Mouse (Mus musculus) left cerebral cortex, postnatal 25 days (tissue): Measurements from ENCODE around the gene Iqgap3. TPM values are rescaled to one million over a fixed set of nuclear protein-coding genes. Genes with fewer than 3 reads are reported as not detected.

ENCODE experiments used
- DNase-seq, 2 experiments: peaks; one replicate each; pipeline ENCODE4 v3.0.0; 2022; ENCODE audit warnings: low spot score in 2 of 2, mixed read lengths in 1 of 2
- intact Hi-C: fragments of 180-260 bp; cut with DNase I; formaldehyde crosslinking; loops from one replicate; pipeline ENCODE4 v1.15.1; 2025
- total RNA-seq, 2 experiments: library from RNA; stranded (reverse); gene quantifications; 2 replicates each; pipeline ENCODE4 v1.2.3; 2021

Iqgap3 gene
- total RNA-seq, 2 experiments from 2014 or later: 0.21 to 0.44 TPM

DNA sequence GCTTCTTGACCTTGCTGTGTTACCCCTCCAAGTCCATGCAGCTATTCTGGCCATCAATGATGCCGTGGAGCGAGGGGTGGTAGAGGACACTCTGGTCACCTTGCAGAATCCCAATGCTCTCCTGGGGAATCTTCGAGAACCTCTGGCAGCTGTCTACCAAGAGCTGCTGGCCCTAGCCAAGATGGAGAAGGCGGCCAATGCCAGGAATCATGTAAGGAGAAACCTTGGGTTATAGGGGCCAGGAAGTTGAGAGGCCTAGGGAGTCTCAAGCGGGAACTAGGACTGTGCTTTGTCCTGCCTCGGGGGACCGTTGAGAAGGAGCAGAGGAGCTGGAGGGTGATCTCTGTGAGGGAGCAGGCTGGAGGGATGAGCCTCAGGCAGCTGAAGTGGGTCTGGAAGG is 8.3 kb downstream of the Iqgap3 start:
- intact Hi-C loops: no loop called here
- DNase-seq: no peak

- no peak for DNase-seq
- intact Hi-C loops: no loop called here
These were observed 8.8 kb downstream of the Iqgap3 start for GRCm38 (mm10) chr3:88090616-88091015.

GRCm38 (mm10) chr3:88094126-88094525 is 12.4 kb downstream of the Iqgap3 start:
- no peak for DNase-seq
- intact Hi-C loops: no loop called here

DNA sequence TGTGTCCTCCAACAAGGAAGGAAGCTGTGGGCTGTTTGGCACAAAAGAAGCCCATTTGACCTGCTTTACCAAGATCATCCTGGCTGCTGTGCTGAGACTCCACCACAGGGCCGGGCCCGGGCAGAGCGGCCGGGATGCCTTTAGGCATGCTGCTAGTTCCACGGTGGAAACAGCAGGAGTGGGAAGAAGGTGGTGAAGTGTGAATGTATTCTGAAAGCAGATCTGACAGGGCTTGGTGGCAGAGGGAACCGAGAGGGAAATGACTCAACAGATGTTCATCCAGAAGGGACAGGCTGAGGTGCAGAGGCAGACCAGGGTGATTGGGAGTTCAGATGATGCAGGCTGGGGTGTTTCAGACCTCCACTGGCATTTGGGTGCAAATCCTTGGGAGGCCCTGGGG is 15.9 kb downstream of the Iqgap3 start:
- DNase-seq: peak in 1 of 2 experiments; percentile 35
- intact Hi-C loops: no loop called here

DNA sequence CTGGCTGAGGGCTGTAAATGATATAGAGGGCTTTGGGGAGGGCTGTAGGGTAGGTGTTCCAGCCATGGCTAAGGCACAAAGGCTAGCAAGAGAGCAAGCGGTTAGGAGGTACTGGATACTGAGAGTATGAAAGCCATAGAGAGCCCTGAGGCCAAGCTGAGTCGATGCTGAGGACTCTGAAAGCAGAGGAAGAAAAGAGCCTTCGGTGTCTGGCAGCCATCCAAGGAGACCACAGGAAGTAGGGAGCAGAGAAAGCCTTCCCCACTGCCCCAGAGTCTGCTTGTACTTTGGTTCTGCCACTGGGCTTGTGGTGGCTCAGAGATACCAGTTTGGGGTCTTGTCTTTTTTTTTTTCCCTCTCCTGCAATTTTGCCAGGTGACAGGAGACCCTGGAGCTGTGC is 18.5 kb downstream of the Iqgap3 start:
- no peak for DNase-seq
- intact Hi-C loops: no loop called here

GRCm38 (mm10) chr3:88101736-88102135 is 20.0 kb downstream of the Iqgap3 start:
- DNase-seq: no peak
- intact Hi-C loops: no loop called here

DNA sequence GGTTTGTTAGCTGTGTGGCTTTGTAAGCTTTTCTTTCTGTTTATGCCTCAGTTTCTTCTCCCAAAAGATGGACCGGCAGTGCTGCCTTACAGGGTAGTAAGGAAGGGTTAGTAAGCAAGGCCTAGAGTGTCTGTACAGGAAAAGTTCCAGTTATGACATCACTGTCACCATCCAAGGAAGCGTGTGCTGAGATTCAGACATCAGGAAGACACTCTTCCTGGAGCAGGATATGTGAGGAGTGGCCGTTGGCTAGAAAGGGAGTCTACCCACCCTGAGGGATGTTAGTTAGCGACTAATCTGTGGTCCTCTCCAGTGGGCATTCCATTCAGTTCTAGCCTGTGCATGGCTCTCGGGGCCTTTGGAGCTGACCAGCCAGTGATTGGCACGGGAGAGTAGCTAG is 20.4 kb downstream of the Iqgap3 start:
- no peak for DNase-seq
- intact Hi-C loops: no loop called here

DNA sequence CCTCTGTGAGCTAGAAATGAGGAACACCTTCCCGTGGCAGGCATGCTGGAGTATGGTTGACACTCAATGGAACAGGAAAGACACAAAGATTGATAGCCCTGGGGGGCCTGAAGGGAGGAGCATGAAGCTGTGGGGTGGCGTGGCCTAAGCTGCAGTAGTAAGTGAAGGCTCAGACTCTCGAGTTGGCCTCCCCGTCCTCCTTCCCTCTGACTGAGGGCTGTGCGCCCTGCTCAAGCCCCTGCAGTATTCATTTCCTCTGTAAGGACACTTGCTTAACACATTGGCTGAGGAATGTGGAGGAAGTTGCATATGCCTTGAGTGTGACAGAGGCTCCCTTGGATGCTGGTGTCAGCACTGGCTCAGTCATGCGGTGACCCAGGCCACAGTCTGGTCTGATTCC is 20.8 kb downstream of the Iqgap3 start:
- intact Hi-C loops: no loop called here
- DNase-seq: peak in 1 of 2 experiments; percentile 6

GRCm38 (mm10) chr3:88106126-88106525 is 24.4 kb downstream of the Iqgap3 start:
- no peak for DNase-seq
- intact Hi-C loops: no loop called here

DNA sequence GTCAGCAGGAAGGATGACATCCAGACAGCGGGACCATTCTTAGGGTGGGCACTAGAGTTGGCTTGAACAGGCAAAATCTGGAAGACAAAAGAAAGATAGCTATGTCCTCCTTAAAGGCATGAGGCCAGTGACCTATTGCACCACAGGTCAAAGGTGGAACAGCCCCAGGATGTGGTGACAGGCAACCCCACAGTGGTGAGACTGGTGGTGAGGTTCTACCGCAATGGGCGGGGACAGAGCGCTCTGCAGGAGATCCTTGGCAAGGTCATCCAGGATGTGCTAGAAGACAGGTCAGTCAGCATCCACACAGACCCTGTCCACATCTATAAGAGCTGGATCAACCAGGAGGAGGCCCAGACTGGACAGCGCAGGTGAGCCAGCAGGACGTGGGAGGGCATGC is 27.4 kb downstream of the Iqgap3 start:
- intact Hi-C loops: no loop called here
- no peak for DNase-seq

- DNase-seq: no peak
- intact Hi-C loops: no loop called here
These were observed 32.6 kb downstream of the Iqgap3 start for GRCm38 (mm10) chr3:88114396-88114795.

GRCm38 (mm10) chr3:88120117-88120651 is 38.4 kb downstream of the Iqgap3 start:
- DNase-seq: no peak
- intact Hi-C loops: no loop called here

- no peak for DNase-seq
- intact Hi-C loops: no loop called here
These were observed 39.7 kb downstream of the Iqgap3 start for GRCm38 (mm10) chr3:88121164-88122131.

DNA sequence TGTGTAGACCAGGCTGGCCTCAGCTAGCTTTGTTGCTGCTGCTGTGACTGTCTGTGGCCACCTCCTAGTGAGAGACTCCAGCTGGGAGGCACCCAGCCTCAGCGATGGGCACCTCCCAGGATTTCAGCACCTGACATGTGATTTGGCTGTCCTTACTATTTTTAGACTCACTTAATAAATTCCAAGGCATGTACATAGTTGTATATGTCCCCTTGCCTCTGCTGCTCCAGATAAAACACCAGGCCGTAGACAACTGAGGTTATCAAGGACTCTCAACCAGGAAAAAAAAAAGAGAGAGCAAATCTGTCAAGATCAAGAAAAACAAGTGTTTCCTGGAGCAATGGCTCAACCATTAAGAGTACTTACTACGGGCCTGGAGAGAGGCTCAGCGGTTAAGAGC is 43.4 kb downstream of the Iqgap3 start:
- intact Hi-C loops: no loop called here
- DNase-seq: no peak

GRCm38 (mm10) chr3:88126181-88126580 is 44.4 kb downstream of the Iqgap3 start:
- intact Hi-C loops: no loop called here
- no peak for DNase-seq

GRCm38 (mm10) chr3:88127636-88128035 is 45.9 kb downstream of the Iqgap3 start:
- DNase-seq: no peak
- intact Hi-C loops: no loop called here

DNA sequence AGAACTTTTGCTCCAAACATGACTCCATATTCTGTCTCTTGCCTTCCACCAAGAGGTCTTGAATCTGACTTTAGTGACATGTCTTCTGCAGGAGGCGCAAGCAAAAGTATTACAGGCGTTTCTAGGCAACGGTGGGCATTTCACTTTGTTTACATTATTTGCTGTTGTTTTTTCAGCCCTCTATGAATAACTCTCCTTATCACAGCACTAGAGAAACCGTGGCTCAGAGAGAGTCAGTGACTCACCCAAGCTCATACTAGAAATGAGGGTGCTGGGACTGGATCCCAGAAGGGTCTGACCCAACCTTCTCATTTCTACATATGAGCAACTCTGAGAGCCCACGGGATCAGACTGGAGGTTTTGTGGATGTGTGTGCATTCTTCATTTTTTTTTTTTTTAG is 46.3 kb downstream of the Iqgap3 start:
- intact Hi-C loops: no loop called here
- DNase-seq: no peak

DNA sequence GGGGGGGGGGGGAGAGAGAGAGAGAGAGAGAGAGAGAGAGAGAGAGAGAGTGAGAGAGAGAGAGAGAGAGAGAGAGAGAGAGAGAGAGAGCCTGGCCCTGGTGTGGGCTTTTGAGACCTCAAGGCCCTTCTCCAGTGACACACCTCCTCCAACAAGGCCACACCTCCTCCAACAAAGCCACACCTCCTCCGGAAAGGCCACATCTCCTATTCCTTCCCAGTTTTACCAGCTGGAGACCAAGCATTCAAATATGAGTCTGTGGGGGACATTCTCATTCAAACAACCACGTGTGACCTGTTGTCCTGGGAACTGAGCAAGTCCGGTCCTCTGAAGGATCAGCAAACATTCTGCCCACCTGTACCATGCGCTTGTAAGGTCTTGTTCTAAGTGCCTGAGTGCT is 47.2 kb downstream of the Iqgap3 start:
- intact Hi-C loops: no loop called here
- no peak for DNase-seq

DNA sequence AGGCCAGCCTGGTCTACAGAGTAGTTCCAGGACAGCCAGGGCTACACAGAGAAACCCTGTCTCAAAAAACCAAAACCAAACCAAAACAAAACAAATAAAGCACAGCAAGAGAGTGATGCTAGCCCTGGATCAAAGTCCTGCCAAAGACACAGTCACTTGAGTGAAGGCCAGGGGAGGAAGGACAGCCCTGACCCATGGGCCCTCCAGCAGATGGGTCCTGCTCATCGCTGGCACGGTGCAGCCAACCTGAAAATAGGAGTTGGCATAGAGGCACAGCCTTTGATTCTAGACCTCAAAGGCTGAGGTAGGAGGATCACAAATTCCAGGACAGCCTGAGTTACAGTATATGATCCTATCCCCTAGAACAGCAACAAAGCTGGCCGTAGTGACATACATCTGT is 49.3 kb downstream of the Iqgap3 start:
- intact Hi-C loops: no loop called here
- no peak for DNase-seq

DNA sequence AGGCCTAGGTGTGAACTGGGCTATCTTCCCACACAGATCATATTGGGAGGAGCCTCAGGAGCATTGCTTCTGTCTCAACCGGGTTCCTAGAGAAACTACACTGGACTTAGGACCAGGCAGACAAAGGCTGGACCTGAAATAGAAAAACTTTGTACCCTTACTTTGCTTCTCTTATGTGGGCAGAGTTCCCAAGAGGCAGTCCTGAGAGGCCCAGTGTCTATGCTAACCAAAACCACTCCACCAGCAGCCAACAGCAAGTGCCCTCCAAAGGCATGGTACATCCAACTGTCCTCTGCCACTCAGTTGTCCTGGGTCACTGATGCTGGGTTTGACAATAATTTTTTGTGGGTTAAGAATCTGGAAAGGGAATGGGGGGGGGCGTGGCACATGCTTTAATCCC is 50.7 kb downstream of the Iqgap3 start:
- intact Hi-C loops: loop anchor here (2.0 kb wide), 1 partner anchor 46 kb away; no protein-coding TSS in a partner anchor
- DNase-seq: no peak

DNA sequence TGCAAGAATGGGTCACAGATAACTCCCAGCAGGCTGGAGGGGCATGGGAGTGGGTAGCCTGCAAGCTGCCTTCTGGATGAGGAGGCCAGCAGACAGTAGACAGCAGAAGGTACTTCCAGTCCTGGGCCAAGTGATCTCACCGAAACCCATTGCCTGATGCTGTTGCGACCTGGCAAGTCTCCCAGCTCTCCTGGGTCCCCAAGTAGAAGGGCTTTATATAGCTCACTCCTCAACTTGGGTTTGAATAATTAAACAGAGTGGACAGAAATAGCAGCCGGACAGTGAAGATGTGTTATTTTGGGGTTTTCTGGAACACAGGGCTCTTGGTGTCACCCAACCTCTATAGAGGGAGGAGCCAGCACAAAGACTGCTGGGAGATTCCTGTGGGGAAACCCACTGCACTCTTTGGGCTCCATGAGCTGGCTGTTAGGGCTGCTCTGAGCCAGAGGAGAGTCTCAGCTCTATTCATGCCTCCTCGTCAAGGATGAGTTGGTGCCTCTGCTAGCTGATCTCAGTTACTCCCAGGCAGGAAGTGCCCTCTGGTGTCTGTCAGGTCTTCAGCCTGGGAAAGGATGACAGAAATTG is 51.5 kb downstream of the Iqgap3 start:
- intact Hi-C loops: loop anchor here (2.0 kb wide), 1 partner anchor 46 kb away; no protein-coding TSS in a partner anchor
- DNase-seq: peak; percentile 3 to 30
